Mouse (Mus musculus): Measurements from ENCODE around the gene Ppp1r14a.

Gene Ppp1r14a

DNA sequence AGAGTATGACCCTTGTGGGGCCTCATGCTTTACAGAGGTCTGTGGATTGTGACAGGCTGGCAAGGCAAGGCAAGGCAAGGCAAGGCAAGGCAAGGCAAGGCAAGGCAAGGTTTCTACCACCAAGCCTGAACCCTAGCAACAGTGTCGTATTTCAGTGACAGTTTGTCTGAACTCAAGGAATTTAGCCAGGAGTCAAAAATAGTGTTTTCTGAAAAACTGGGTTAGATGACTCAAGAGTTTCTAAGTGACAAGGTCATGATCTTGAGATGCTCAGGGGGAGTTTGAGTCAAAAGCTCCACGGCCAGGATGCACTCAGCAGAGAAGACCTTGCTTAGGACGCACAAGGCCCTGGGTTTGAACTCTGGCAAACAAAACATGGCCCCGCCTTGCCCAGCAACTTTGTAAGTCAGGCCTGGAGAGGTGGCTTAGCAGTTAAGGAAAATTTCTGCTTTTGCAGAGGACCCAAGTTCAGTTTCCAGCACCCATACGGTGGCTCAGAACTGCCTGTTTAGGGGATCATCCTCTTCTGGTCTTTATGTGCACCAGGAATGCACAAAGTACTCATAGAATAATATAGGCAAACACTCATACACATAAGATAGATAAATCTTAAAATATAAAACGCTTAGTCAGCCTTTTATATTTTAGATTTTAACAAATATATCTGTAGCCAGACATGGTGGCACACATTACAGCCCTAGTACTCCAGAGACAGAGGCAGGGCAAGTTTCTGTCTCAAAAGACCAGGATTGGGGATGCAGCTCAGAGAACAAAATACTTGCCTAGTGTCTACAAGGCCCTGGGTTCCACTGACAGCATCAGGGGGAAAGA is 46.9 kb downstream of the Ppp1r14a start:
- DNase-seq = no peak

DNA sequence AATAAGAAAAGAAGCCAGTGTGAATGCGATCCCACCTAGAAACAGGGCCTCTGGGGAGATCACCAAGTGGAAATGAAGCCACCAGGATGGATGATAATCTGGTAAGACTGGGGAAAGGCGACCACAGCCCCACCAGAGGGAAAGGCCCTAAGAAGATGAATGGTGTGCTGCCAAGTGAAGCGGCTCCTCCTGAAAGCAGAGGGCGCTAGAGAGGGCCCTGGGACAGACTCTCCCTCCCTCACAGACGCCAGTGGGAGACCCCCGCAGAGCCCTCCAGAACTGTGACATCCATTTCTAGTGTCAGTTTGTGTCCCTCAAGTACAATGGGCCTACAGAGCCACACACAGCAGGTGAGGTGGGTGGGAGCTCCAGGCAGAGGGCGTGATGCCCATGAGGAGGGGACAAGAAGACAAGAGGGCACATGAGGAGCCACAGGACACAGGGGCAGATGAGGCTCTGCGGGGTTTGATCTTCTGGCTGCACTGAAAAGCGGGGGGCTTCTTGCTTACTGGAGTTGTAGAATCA is 47.7 kb downstream of the Ppp1r14a start:
- DNase-seq = no peak

DNA sequence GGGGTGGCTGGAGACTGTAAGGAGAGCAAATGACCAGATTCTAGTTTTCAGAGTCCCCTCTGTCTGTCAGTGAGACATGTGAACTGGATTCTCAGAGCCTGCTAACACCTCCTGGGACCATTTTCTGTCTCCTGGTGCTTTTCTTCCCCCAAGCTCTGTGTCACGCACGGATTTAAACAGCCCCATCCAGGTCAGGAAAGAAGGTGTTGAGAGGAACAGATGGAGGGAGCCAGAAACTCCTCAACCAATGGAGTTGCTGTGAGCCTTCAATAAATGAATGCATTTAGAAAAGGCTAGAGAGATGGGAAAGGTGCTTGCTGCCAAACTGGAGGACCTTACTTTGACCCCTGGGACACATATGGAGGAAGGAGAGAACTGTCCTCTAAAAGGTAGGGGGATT is 48.7 kb downstream of the Ppp1r14a start:
- DNase-seq = no peak

- DNase-seq = no peak
These were observed 49.3 kb downstream of the Ppp1r14a start for GRCm38 (mm10) chr7:29338351-29338919.

GRCm38 (mm10) chr7:29338984-29339679 is 50.0 kb downstream of the Ppp1r14a start:
- DNase-seq = no peak

- DNase-seq = no peak
These were observed 51.1 kb downstream of the Ppp1r14a start for GRCm38 (mm10) chr7:29340247-29340646.

- no peak for DNase-seq
These were observed 51.7 kb downstream of the Ppp1r14a start for GRCm38 (mm10) chr7:29340838-29341237.

- DNase-seq = no peak
These were observed 52.6 kb downstream of the Ppp1r14a start for GRCm38 (mm10) chr7:29341722-29342121.

DNA sequence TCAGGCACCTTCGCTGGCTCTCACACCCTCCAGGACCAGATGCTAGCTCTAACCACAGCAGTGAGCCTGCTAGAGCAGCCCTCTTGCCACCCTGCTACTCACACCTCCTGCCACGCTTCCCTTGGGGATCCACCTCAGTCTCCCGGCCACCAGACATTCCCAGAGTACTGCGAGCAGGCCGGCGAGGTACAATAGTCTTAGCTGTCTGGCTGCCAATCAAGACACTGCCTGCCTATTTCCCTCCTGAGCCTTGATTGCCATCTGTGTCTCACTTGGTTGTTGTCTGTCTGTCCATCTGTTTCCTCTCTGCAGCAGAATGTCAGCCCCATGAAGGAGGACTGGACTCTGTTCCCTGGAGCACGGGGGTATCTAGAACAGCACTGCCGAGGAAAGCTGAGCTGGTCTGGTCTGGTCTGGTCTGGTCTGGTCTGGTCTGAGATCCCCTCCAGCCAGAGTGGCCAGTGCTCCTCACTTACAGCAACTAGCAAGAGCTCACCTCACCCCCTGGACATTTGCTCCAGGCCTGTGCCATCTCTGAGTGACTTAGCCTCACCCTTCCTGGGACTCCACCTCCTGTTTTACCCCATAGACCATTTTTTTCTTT is 53.5 kb downstream of the Ppp1r14a start:
- DNase-seq = no peak
